Mouse (Mus musculus): ENCODE data around the gene Dnajc13. TPM values are rescaled to one million over a fixed set of nuclear protein-coding genes. Genes with fewer than 3 reads are reported as not detected.

Gene Dnajc13
- total and polyA plus RNA-seq, 3 experiments, result 24.1 to 59.0 (median 31.1) TPM

DNA sequence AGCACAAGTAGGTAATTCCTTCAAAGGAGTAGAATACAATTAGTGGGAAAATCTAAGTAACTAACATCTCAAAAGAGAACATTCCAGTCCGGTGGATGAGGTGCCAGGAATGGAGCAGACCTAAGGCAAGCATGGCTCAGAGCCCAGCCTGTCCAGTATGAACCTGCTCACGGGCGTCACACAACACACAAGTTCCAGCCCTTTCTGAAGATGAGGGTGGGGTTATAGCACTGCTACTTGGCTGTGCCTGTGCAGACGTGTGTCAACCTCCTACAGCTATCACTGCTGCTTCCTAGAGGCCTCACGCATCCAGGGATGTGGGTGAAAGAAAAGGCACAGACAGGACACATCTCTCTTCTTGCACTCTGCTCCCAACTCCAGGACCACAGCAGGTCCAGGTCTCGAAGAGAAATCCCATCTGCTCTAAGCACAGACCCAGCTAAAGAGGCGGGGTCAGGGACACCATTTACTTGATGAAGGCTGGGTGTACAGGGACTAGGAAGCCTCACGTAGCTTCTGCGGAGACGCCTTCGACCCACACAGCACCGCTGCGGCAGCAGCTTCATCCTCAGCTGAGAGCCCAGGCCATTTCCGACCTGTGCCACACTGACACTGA lies 107.5 kb downstream of the Dnajc13 start:
- no peaks in the 10 kb centered on the region for H3K79me2 ChIP-seq (ENCODE audit: control insufficient read depth, insufficient read depth, low read length, poor library complexity)
- no peaks in the 10 kb centered on the region for H3K27me3 ChIP-seq (ENCODE audit: control insufficient read depth in 1 of 2, insufficient read depth in 2 of 2, low read length in 2 of 2)
- H3K4me3 ChIP-seq (ENCODE audit: control insufficient read depth in 1 of 2, insufficient read depth in 1 of 2, low read depth in 2 of 2, low read length in 2 of 2), result no peak overlapping the region
- DNase-seq (ENCODE audit: low read depth, low spot score), result no peak
- H3K4me1 ChIP-seq (ENCODE audit: control insufficient read depth in 1 of 2, insufficient read depth in 2 of 2, low read length in 2 of 2), result no peaks in the 10 kb centered on the region
- no peak for TF ChIP-seq ZNF384 (IDR thresholded peaks at IDR 0.05; ENCODE audit: low read depth, low read length)
- TF ChIP-seq ZC3H11A (IDR thresholded peaks at IDR 0.05; ENCODE audit: low read depth, low read length), result no peak
- TF ChIP-seq MXI1 (IDR thresholded peaks at IDR 0.05; ENCODE audit: low read depth, low read length), result no peak
- no peak for TF ChIP-seq MAX (IDR thresholded peaks at IDR 0.05; ENCODE audit: low read length)
- no peak for TF ChIP-seq CTCF (IDR thresholded peaks at IDR 0.05 in 2 of 3, conservative IDR thresholded peaks at IDR 0.05 in 1 of 3; ENCODE audit: control insufficient read depth in 1 of 3, insufficient read depth in 1 of 3, low read depth in 2 of 3, low read length in 3 of 3, poor library complexity in 1 of 3, severe bottlenecking in 1 of 3)
- no peak for TF ChIP-seq HCFC1 (IDR thresholded peaks at IDR 0.05; ENCODE audit: low read depth, low read length)
- TF ChIP-seq MYB (IDR thresholded peaks at IDR 0.05; ENCODE audit: low read depth, low read length), result no peak
- no peak for TF ChIP-seq TCF12 (IDR thresholded peaks at IDR 0.05; ENCODE audit: low read depth, low read length)
- TF ChIP-seq RCOR1 (IDR thresholded peaks at IDR 0.05; ENCODE audit: low read depth, low read length), result no peak
- no peak overlapping the region for H3K27ac ChIP-seq (ENCODE audit: control insufficient read depth, low read depth, low read length)
- H3K36me3 ChIP-seq (ENCODE audit: control insufficient read depth in 1 of 2, insufficient read depth in 2 of 2, low read length in 2 of 2), result peaks cover 0 to 3% of the 10 kb centered on the region in 2 experiments; a peak in 2 of 4 replicates
- H3K9me3 ChIP-seq (replicated peaks; ENCODE audit: insufficient read depth, low read length), result no peaks in the 10 kb centered on the region
- no peak overlapping the region for H3K9ac ChIP-seq (ENCODE audit: control insufficient read depth, low read depth, low read length, poor library complexity, severe bottlenecking)

DNA sequence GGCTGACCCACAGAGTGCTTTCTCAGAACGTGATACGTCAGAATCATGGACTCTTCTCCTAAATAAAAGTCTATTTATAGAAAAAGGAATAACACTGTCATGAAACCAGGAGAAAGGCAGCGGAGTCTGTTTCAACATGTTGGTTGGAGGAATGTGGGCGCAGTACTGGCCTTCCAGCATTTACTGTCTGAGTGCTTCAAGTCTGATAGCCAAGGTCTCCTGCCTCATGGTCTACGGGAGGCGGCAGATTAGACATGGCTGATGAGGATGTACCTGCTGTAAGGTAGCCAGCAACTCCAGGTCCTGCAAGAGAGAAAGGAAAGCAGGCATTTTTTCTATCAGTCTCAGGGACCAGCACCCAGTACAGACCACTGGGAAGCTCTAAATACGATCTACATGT lies 110.6 kb downstream of the Dnajc13 start:
- H3K4me3 ChIP-seq (ENCODE audit: control insufficient read depth in 1 of 2, insufficient read depth in 1 of 2, low read depth in 2 of 2, low read length in 2 of 2), result no peak overlapping the region
- no peaks in the 10 kb centered on the region for H3K9me3 ChIP-seq (replicated peaks; ENCODE audit: insufficient read depth, low read length)
- no peak for DNase-seq (ENCODE audit: low read depth, low spot score)
- peaks cover 0 to 2% of the 10 kb centered on the region in 2 experiments; a peak in 1 of 4 replicates for H3K36me3 ChIP-seq (ENCODE audit: control insufficient read depth in 1 of 2, insufficient read depth in 2 of 2, low read length in 2 of 2)
- H3K27ac ChIP-seq (ENCODE audit: control insufficient read depth, low read depth, low read length), result no peak overlapping the region
- H3K27me3 ChIP-seq (ENCODE audit: control insufficient read depth in 1 of 2, insufficient read depth in 2 of 2, low read length in 2 of 2), result no peaks in the 10 kb centered on the region
- no peak for TF ChIP-seq EP300 (IDR thresholded peaks at IDR 0.05; ENCODE audit: low read depth in 1 of 2, low read length in 2 of 2)
- TF ChIP-seq TCF12 (IDR thresholded peaks at IDR 0.05; ENCODE audit: low read depth, low read length), result no peak
- no peak for TF ChIP-seq ELF1 (IDR thresholded peaks at IDR 0.05; ENCODE audit: low read depth, low read length)
- no peak for TF ChIP-seq E2F4 (IDR thresholded peaks at IDR 0.05; ENCODE audit: borderline replicate concordance, low read depth, low read length)
- TF ChIP-seq BHLHE40 (IDR thresholded peaks at IDR 0.05; ENCODE audit: borderline replicate concordance, low read depth, low read length), result no peak
- TF ChIP-seq NRF1 (IDR thresholded peaks at IDR 0.05; ENCODE audit: insufficient read depth, low read depth, low read length, poor library complexity, severe bottlenecking), result no peak
- TF ChIP-seq MYB (IDR thresholded peaks at IDR 0.05; ENCODE audit: low read depth, low read length), result no peak
- TF ChIP-seq MAFK (IDR thresholded peaks at IDR 0.05; ENCODE audit: borderline replicate concordance, low read depth, low read length), result no peak
- no peak for TF ChIP-seq JUND (IDR thresholded peaks at IDR 0.05; ENCODE audit: low read depth, low read length)
- no peak for TF ChIP-seq MXI1 (IDR thresholded peaks at IDR 0.05; ENCODE audit: low read depth, low read length)
- no peaks in the 10 kb centered on the region for H3K4me1 ChIP-seq (ENCODE audit: control insufficient read depth in 1 of 2, insufficient read depth in 2 of 2, low read length in 2 of 2)
- no peaks in the 10 kb centered on the region for H3K79me2 ChIP-seq (ENCODE audit: control insufficient read depth, insufficient read depth, low read length, poor library complexity)
- H3K9ac ChIP-seq (ENCODE audit: control insufficient read depth, low read depth, low read length, poor library complexity, severe bottlenecking), result no peak overlapping the region
